Mouse (Mus musculus): ENCODE measurements around the gene Slc22a3. TPM values are rescaled to one million over a fixed set of nuclear protein-coding genes. Genes with fewer than 3 reads are reported as not detected.
A peak's percentile ranks its signal among the peaks of the same experiment; 100 is the strongest.

Slc22a3 gene
- polyA plus RNA-seq, 1 experiment from 2014 or later: 0.68 TPM

GRCm38 (mm10) chr17:12505708-12506107 is 1.8 kb downstream of the Slc22a3 start:
- 77% methylated on average over 6 of the region's 6 CpGs for WGBS
- DNase-seq (ENCODE audit: low spot score) (no peak), ATAC-seq (replicated peaks; ENCODE audit: low FRiP score, low read depth) (no peak)
- H3K4me1 ChIP-seq (replicated peaks; ENCODE audit: insufficient read depth, low read length): no peaks in the 10 kb centered on the region; the same call in 1 of the 2 replicates
- TF ChIP-seq CTCF (IDR thresholded peaks at IDR 0.05; ENCODE audit: low read depth): no peak
- no peaks in the 10 kb centered on the region for H3K9me3 ChIP-seq (replicated peaks; ENCODE audit: low read length)
- no peak overlapping the region for H3K9ac ChIP-seq (ENCODE audit: low read depth, low read length)
- no peak overlapping the region for H3K4me3 ChIP-seq (replicated peaks; ENCODE audit: low read depth, low read length)
- no peaks in the 10 kb centered on the region for H3K36me3 ChIP-seq (ENCODE audit: insufficient read depth, low read length)
- peaks cover 34% of the 10 kb centered on the region for H3K27me3 ChIP-seq (ENCODE audit: insufficient read depth, low read length)
- H3K4me2 ChIP-seq (ENCODE audit: low read length): no peak overlapping the region
- H3K27ac ChIP-seq: no peak overlapping the region

GRCm38 (mm10) chr17:12499426-12499825 is 8.1 kb downstream of the Slc22a3 start:
- Histone ChIP-seq H3K4me3 (replicated peaks; ENCODE audit: low read depth, low read length) (no peak overlapping the region), H3K27ac (no peak overlapping the region), H3K27me3 (ENCODE audit: insufficient read depth, low read length) (no peaks in the 10 kb centered on the region), H3K36me3 (ENCODE audit: insufficient read depth, low read length) (no peaks in the 10 kb centered on the region), H3K9me3 (replicated peaks; ENCODE audit: low read length) (no peaks in the 10 kb centered on the region), H3K9ac (ENCODE audit: low read depth, low read length) (no peak overlapping the region), H3K4me2 (ENCODE audit: low read length) (no peak overlapping the region), H3K4me1 (replicated peaks; ENCODE audit: insufficient read depth, low read length) (no peaks in the 10 kb centered on the region)
- 88% methylated on average over 8 of the region's 8 CpGs for WGBS
- ATAC-seq (replicated peaks; ENCODE audit: low FRiP score, low read depth) (no peak), DNase-seq (ENCODE audit: low spot score) (no peak)
- no peak for TF ChIP-seq CTCF (IDR thresholded peaks at IDR 0.05; ENCODE audit: low read depth)

GRCm38 (mm10) chr17:12495558-12495957 is 11.9 kb downstream of the Slc22a3 start:
- no peak overlapping the region for H3K4me3 ChIP-seq (replicated peaks; ENCODE audit: low read depth, low read length)
- H3K9ac ChIP-seq (ENCODE audit: low read depth, low read length): no peak overlapping the region
- 53% methylated on average over 3 of the region's 3 CpGs for WGBS
- DNase-seq (ENCODE audit: low spot score): no peak
- H3K4me1 ChIP-seq (replicated peaks; ENCODE audit: insufficient read depth, low read length): no peaks in the 10 kb centered on the region
- H3K27ac ChIP-seq: no peak overlapping the region
- no peak for ATAC-seq (replicated peaks; ENCODE audit: low FRiP score, low read depth)
- H3K9me3 ChIP-seq (replicated peaks; ENCODE audit: low read length): no peaks in the 10 kb centered on the region
- no peaks in the 10 kb centered on the region for H3K27me3 ChIP-seq (ENCODE audit: insufficient read depth, low read length)
- TF ChIP-seq CTCF (IDR thresholded peaks at IDR 0.05; ENCODE audit: low read depth): no peak
- H3K4me2 ChIP-seq (ENCODE audit: low read length): no peak overlapping the region
- no peaks in the 10 kb centered on the region for H3K36me3 ChIP-seq (ENCODE audit: insufficient read depth, low read length)

GRCm38 (mm10) chr17:12491591-12491990 is 15.9 kb downstream of the Slc22a3 start:
- Histone ChIP-seq H3K4me1 (replicated peaks; ENCODE audit: insufficient read depth, low read length) (no peaks in the 10 kb centered on the region), H3K9me3 (replicated peaks; ENCODE audit: low read length) (no peaks in the 10 kb centered on the region), H3K27me3 (ENCODE audit: insufficient read depth, low read length) (no peaks in the 10 kb centered on the region), H3K27ac (no peak overlapping the region), H3K4me3 (replicated peaks; ENCODE audit: low read depth, low read length) (no peak overlapping the region), H3K9ac (ENCODE audit: low read depth, low read length) (no peak overlapping the region), H3K36me3 (ENCODE audit: insufficient read depth, low read length) (no peaks in the 10 kb centered on the region), H3K4me2 (ENCODE audit: low read length) (no peak overlapping the region)
- 53% methylated on average over 12 of the region's 12 CpGs for WGBS
- ATAC-seq (replicated peaks; ENCODE audit: low FRiP score, low read depth) (no peak), DNase-seq (ENCODE audit: low spot score) (no peak)
- no peak for TF ChIP-seq CTCF (IDR thresholded peaks at IDR 0.05; ENCODE audit: low read depth)

GRCm38 (mm10) chr17:12489888-12490287 is 17.6 kb downstream of the Slc22a3 start:
- Histone ChIP-seq H3K4me2 (ENCODE audit: low read length) (no peak overlapping the region), H3K4me1 (replicated peaks; ENCODE audit: insufficient read depth, low read length) (no peaks in the 10 kb centered on the region), H3K4me3 (replicated peaks; ENCODE audit: low read depth, low read length) (no peak overlapping the region), H3K36me3 (ENCODE audit: insufficient read depth, low read length) (no peaks in the 10 kb centered on the region), H3K9me3 (replicated peaks; ENCODE audit: low read length) (no peaks in the 10 kb centered on the region), H3K27ac (no peak overlapping the region), H3K9ac (ENCODE audit: low read depth, low read length) (no peak overlapping the region), H3K27me3 (ENCODE audit: insufficient read depth, low read length) (no peaks in the 10 kb centered on the region)
- no peak for TF ChIP-seq CTCF (IDR thresholded peaks at IDR 0.05; ENCODE audit: low read depth)
- 76% methylated on average over 5 of the region's 5 CpGs for WGBS
- no peak for DNase-seq (ENCODE audit: low spot score)
- no peak for ATAC-seq (replicated peaks; ENCODE audit: low FRiP score, low read depth)

- TF ChIP-seq CTCF (IDR thresholded peaks at IDR 0.05; ENCODE audit: low read depth): no peak
Measured at GRCm38 (mm10) chr17:12485657-12486056, 21.8 kb downstream of the Slc22a3 start.

GRCm38 (mm10) chr17:12479416-12479815 is 28.1 kb downstream of the Slc22a3 start:
- WGBS: 35% methylated on average over 2 of the region's 2 CpGs
- H3K4me3 ChIP-seq (replicated peaks; ENCODE audit: low read depth, low read length): no peak overlapping the region
- no peak for ATAC-seq (replicated peaks; ENCODE audit: low FRiP score, low read depth)
- no peak overlapping the region for H3K27ac ChIP-seq
- H3K4me1 ChIP-seq (replicated peaks; ENCODE audit: insufficient read depth, low read length): no peaks in the 10 kb centered on the region
- H3K9me3 ChIP-seq (replicated peaks; ENCODE audit: low read length): 0 out of 2 replicates have a peak, but pooled peaks cover 2% of the 10 kb centered on the region
- peak; percentile 62 for DNase-seq (ENCODE audit: low spot score)
- H3K27me3 ChIP-seq (ENCODE audit: insufficient read depth, low read length): no peaks in the 10 kb centered on the region
- no peaks in the 10 kb centered on the region for H3K36me3 ChIP-seq (ENCODE audit: insufficient read depth, low read length)
- H3K9ac ChIP-seq (ENCODE audit: low read depth, low read length): no peak overlapping the region
- H3K4me2 ChIP-seq (ENCODE audit: low read length): no peak overlapping the region
- TF ChIP-seq CTCF (IDR thresholded peaks at IDR 0.05; ENCODE audit: low read depth): no peak

More at GRCm38 (mm10) chr17:12485657-12486056, 21.8 kb downstream of the Slc22a3 start:
- H3K27ac ChIP-seq: no peak overlapping the region
- no peak for DNase-seq (ENCODE audit: low spot score)
- H3K4me1 ChIP-seq (replicated peaks; ENCODE audit: insufficient read depth, low read length): no peaks in the 10 kb centered on the region
- WGBS: 75% methylated on average over 3 of the region's 3 CpGs
- ATAC-seq (replicated peaks; ENCODE audit: low FRiP score, low read depth): no peak
- H3K27me3 ChIP-seq (ENCODE audit: insufficient read depth, low read length): no peaks in the 10 kb centered on the region
- no peak overlapping the region for H3K4me3 ChIP-seq (replicated peaks; ENCODE audit: low read depth, low read length)
- no peaks in the 10 kb centered on the region for H3K9me3 ChIP-seq (replicated peaks; ENCODE audit: low read length)
- H3K4me2 ChIP-seq (ENCODE audit: low read length): no peak overlapping the region
- no peak overlapping the region for H3K9ac ChIP-seq (ENCODE audit: low read depth, low read length)
- H3K36me3 ChIP-seq (ENCODE audit: insufficient read depth, low read length): no peaks in the 10 kb centered on the region

Data from kidney, postnatal 0 days (tissue).